Mouse (Mus musculus): Measurements from ENCODE around the gene Slc2a5.

The Slc2a5 gene

GRCm38 (mm10) chr4:150139090-150139489 lies 20.0 kb downstream of the Slc2a5 start:
- DNase-seq (ENCODE audit: low read depth in 2 of 2, low spot score in 2 of 2): no peak

GRCm38 (mm10) chr4:150140346-150140745 lies 21.3 kb downstream of the Slc2a5 start:
- no peak for DNase-seq (ENCODE audit: low read depth in 2 of 2, low spot score in 2 of 2)

- no peak for DNase-seq (ENCODE audit: low read depth in 2 of 2, low spot score in 2 of 2)
Measured at GRCm38 (mm10) chr4:150144242-150144641, 25.2 kb downstream of the Slc2a5 start.

- DNase-seq (ENCODE audit: low read depth in 2 of 2, low spot score in 2 of 2): no peak
Measured at GRCm38 (mm10) chr4:150146286-150146685, 27.2 kb downstream of the Slc2a5 start.

- DNase-seq (ENCODE audit: low read depth in 2 of 2, low spot score in 2 of 2): no peak
Measured at GRCm38 (mm10) chr4:150151045-150151444, 32.0 kb downstream of the Slc2a5 start.

- DNase-seq (ENCODE audit: low read depth in 2 of 2, low spot score in 2 of 2): no peak
Measured at GRCm38 (mm10) chr4:150152483-150152882, 33.4 kb downstream of the Slc2a5 start.

GRCm38 (mm10) chr4:150155301-150155700 lies 36.2 kb downstream of the Slc2a5 start:
- no peak for DNase-seq (ENCODE audit: low read depth in 2 of 2, low spot score in 2 of 2)

DNA sequence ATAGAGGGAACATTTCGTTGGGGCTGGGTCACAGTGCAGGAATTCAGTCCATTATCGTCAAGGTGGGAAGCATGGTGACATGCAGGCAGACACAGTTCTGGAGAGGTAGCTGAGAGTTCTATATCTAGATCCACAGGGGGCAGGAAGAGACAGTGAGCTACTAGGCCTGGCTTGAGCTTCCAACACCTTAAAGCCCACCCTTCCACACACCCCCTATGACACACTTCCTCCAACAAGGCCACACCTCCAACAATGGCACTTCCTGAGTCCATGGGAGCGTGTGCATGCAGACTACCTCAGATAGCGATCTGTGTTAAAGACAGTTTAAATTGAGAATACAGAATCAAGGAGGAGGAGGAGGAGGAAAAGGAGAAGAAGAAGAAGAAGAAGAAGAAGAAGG lies 36.6 kb downstream of the Slc2a5 start:
- DNase-seq (ENCODE audit: low read depth in 2 of 2, low spot score in 2 of 2): no peak

DNA sequence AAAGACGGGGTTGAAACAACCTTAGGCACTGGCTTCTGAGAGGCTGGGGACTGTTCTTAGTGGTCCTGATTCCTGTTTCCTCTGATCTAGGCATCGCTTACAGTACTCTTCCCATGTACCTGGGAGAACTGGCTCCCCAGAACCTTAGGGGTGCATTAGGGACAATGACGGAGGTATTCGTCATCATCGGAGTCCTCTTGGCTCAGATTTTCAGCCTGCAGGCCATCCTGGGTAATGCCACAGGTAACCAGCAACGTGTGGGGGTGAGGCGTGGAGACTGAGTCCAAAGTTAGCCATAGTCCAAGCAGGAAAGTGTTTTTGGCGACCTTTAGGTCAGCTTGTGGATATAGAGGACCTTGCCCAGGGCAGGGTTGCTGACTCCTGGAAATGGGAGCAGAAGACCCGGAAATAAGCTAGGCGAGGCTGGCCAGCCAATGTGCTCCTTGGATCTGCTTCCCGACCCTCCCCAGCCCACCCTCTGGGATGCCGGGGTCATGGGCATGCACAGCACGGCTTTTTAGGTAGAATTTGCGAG lies 38.3 kb downstream of the Slc2a5 start:
- DNase-seq (ENCODE audit: low read depth in 2 of 2, low spot score in 2 of 2): no peak

- no peak for DNase-seq (ENCODE audit: low read depth in 2 of 2, low spot score in 2 of 2)
Measured at GRCm38 (mm10) chr4:150159458-150159857, 40.4 kb downstream of the Slc2a5 start.

DNA sequence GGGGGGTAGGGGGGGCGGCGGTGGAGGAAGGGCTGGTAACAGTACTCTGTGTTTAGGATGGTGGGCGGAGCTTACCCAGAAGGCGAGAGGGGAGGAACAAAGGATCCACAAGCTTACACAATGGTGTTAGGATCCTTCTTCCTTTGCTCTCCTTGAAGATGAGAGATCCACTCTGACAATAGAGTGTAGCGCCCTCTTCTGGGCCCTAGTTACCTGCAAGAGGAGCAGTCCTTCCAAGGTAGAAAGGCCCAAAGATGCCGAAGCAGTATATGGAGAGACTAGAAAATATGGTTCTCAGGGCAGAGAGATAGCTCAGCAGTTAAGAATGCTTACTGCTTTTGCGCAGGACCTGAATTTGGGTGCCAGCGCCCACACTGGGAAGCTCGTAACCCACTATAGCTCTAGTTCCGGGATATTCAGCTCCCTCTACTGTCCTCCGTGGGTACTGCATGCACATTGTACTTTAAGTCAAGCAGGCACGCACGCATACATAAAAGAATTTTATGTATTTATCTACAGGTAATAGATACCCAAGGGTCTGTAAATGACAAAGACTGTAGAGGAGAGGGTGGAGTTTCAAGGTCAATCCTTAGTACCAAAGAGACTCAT lies 43.6 kb downstream of the Slc2a5 start:
- DNase-seq (ENCODE audit: low read depth in 2 of 2, low spot score in 2 of 2): no peak

- DNase-seq (ENCODE audit: low read depth in 2 of 2, low spot score in 2 of 2): no peak
Measured at GRCm38 (mm10) chr4:150164875-150165274, 45.8 kb downstream of the Slc2a5 start.

GRCm38 (mm10) chr4:150168406-150168805 lies 49.3 kb downstream of the Slc2a5 start:
- no peak for DNase-seq (ENCODE audit: low read depth in 2 of 2, low spot score in 2 of 2)

GRCm38 (mm10) chr4:150172107-150172506 lies 53.0 kb downstream of the Slc2a5 start:
- DNase-seq (ENCODE audit: low read depth in 2 of 2, low spot score in 2 of 2): no peak

DNA sequence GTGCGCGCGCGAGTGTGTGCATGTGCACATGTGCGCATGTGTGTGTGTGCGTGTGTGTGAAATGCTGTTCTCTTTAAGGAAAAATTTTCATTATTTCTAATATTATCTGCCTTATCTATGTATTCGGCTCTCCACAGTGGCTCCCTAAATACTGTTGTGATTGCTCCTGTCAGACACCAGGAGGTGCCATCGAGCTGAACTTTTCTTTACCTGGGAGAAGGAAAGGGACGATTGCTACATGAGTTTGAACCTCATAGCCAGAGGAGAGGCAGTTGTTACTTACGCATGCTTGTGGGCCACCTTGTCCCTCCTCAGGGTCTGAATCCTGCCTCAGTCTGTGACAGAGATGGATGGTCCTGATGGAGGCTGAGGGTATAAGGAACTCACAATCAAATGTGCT lies 54.2 kb downstream of the Slc2a5 start:
- DNase-seq (ENCODE audit: low read depth in 2 of 2, low spot score in 2 of 2): peak; percentile 12 to 41

GRCm38 (mm10) chr4:150174027-150174426 lies 54.9 kb downstream of the Slc2a5 start:
- no peak for DNase-seq (ENCODE audit: low read depth in 2 of 2, low spot score in 2 of 2)

GRCm38 (mm10) chr4:150176535-150176934 lies 57.5 kb downstream of the Slc2a5 start:
- DNase-seq (ENCODE audit: low read depth in 2 of 2, low spot score in 2 of 2): peak in 1 of 2 experiments; percentile 21

GRCm38 (mm10) chr4:150177122-150177521 lies 58.0 kb downstream of the Slc2a5 start:
- no peak for DNase-seq (ENCODE audit: low read depth in 2 of 2, low spot score in 2 of 2)

GRCm38 (mm10) chr4:150178131-150178530 lies 59.0 kb downstream of the Slc2a5 start:
- DNase-seq (ENCODE audit: low read depth in 2 of 2, low spot score in 2 of 2): no peak

GRCm38 (mm10) chr4:150181304-150181703 lies 62.2 kb downstream of the Slc2a5 start:
- no peak for DNase-seq (ENCODE audit: low read depth in 2 of 2, low spot score in 2 of 2)

DNA sequence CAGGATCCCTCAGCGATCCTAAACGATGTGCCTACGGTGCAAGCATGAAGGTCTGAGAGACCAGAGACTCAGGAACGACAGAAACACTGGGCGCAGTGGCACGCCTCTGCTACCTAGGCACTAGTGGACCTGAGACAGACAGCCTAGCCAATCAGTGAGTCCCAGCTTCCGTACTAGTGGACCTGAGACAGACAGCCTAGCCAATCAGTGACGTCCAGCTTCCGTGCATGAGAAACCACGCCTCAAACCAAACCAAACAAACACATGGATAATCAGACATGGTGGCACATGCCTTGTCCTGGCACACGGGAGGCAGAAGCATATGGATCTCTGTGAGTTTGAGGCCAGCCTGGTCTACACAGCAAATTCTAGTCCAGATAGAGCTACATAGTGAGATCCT lies 69.2 kb downstream of the Slc2a5 start:
- DNase-seq (ENCODE audit: low read depth in 2 of 2, low spot score in 2 of 2): no peak

DNA sequence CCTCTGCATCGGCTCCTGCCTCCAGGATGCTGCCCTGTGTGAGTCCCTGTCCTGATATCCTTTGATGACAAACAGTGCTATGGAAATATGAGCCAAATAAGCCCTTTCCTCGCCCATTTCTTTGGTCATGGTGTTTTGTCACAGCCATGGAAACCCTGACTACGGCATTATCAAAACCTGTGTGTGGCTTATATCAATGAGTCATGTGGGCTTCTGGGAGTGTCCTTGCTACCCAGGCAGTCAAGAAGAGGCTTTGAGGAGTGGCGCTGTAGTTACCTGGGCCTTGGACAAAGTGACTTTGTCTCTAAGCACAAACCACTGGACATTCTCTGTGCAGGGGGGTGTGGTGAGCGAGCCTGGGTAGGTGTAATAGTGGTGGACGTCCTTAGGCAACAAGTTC lies 73.1 kb downstream of the Slc2a5 start:
- no peak for DNase-seq (ENCODE audit: low read depth in 2 of 2, low spot score in 2 of 2)
